Mouse (Mus musculus) myocyte (in vitro differentiated cells): ENCODE measurements around the gene Rgl1. TPM values are rescaled to one million over a fixed set of nuclear protein-coding genes. Genes with fewer than 3 reads are reported as not detected.

Source experiments
- H3K27me3 ChIP-seq: one replicate; pipeline ENCODE4 v1.6.1; 2011; ENCODE audit not compliant: control insufficient read depth, insufficient read depth, insufficient read length
- H3K36me3 ChIP-seq: one replicate; pipeline ENCODE4 v1.6.1; 2011; ENCODE audit not compliant: control insufficient read depth, insufficient read depth
- H3K4me2 ChIP-seq: one replicate; pipeline ENCODE4 v1.6.1; 2011; ENCODE audit warnings: low read depth, control low read depth
- H3K4me3 ChIP-seq: one replicate; pipeline ENCODE4 v1.5.1; 2011; ENCODE audit warnings: mild to moderate bottlenecking, control low read depth, moderate library complexity
- H3K79me2 ChIP-seq: one replicate; pipeline ENCODE4 v1.6.1; 2011; ENCODE audit not compliant: control insufficient read depth, insufficient read depth
- H3ac ChIP-seq: one replicate; pipeline ENCODE4 v1.6.1; 2011; ENCODE audit not compliant: control insufficient read depth, insufficient read length
- CEBPB ChIP-seq: IDR thresholded peaks from 2 replicates; pipeline ENCODE4 v1.6.1; 2011; ENCODE audit warnings: mild to moderate bottlenecking, moderate library complexity; ENCODE audit not compliant: poor library complexity, insufficient read depth, severe bottlenecking
- E2F4 ChIP-seq: IDR thresholded peaks from one replicate; pipeline ENCODE4 v1.6.1; 2011; ENCODE audit warnings: mild to moderate bottlenecking, control low read depth, moderate library complexity; ENCODE audit not compliant: insufficient read depth
- MAX ChIP-seq: IDR thresholded peaks from one replicate; pipeline ENCODE4 v1.6.1; 2011; ENCODE audit warnings: low read depth, mild to moderate bottlenecking, control low read depth
- MYOD1 ChIP-seq, 3 experiments: IDR thresholded peaks; one replicate each; pipeline ENCODE4 v1.6.1; 2011; ENCODE audit warnings: control low read depth in 2 of 3, low read depth in 2 of 3, mild to moderate bottlenecking in 2 of 3, moderate library complexity in 1 of 3; ENCODE audit not compliant: insufficient read length in 2 of 3, control insufficient read depth in 1 of 3
- MYOG ChIP-seq, 3 experiments: IDR thresholded peaks; one replicate each; pipeline ENCODE4 v1.6.1; 2011; ENCODE audit warnings: control low read depth in 2 of 3, low read depth in 2 of 3, mild to moderate bottlenecking in 2 of 3; ENCODE audit not compliant: insufficient read length in 2 of 3, control insufficient read depth in 1 of 3, insufficient read depth in 1 of 3
- POLR2A ChIP-seq: IDR thresholded peaks from one replicate; pipeline ENCODE4 v1.6.1; 2011; ENCODE audit warnings: low read depth, mild to moderate bottlenecking, control low read depth, moderate library complexity; ENCODE audit not compliant: insufficient read length
- POLR2AphosphoS2 ChIP-seq: IDR thresholded peaks from one replicate; pipeline ENCODE4 v1.6.1; 2011; ENCODE audit warnings: low read depth, control low read depth; ENCODE audit not compliant: insufficient read length
- REST ChIP-seq: IDR thresholded peaks from one replicate; pipeline ENCODE4 v1.6.1; 2011; ENCODE audit warnings: mild to moderate bottlenecking, control low read depth, moderate library complexity; ENCODE audit not compliant: insufficient read depth, insufficient read length
- SRF ChIP-seq: IDR thresholded peaks from one replicate; pipeline ENCODE4 v1.6.1; 2011; ENCODE audit warnings: low read depth; ENCODE audit not compliant: control insufficient read depth, insufficient read length
- TCF12 ChIP-seq: IDR thresholded peaks from one replicate; pipeline ENCODE4 v1.6.1; 2011; ENCODE audit warnings: mild to moderate bottlenecking, control low read depth; ENCODE audit not compliant: poor library complexity, insufficient read depth, severe bottlenecking
- TCF3 ChIP-seq: IDR thresholded peaks from one replicate; pipeline ENCODE4 v1.6.1; 2011; ENCODE audit warnings: low read depth, control low read depth; ENCODE audit not compliant: insufficient read length
- USF1 ChIP-seq: IDR thresholded peaks from one replicate; pipeline ENCODE4 v1.6.1; 2011; ENCODE audit warnings: low read depth, mild to moderate bottlenecking, control low read depth, moderate library complexity
- polyA plus RNA-seq: library from polyadenylated mRNA; unstranded; fragments of >200 nt; fragmentation: generic; extraction: Trizol; gene quantifications from one replicate; pipeline ENCODE4 v1.2.1, GENCODE M21; 2012; ENCODE audit warnings: missing spikeins

Rgl1 gene
- polyA plus RNA-seq, 1 experiment: 4.3 TPM

DNA sequence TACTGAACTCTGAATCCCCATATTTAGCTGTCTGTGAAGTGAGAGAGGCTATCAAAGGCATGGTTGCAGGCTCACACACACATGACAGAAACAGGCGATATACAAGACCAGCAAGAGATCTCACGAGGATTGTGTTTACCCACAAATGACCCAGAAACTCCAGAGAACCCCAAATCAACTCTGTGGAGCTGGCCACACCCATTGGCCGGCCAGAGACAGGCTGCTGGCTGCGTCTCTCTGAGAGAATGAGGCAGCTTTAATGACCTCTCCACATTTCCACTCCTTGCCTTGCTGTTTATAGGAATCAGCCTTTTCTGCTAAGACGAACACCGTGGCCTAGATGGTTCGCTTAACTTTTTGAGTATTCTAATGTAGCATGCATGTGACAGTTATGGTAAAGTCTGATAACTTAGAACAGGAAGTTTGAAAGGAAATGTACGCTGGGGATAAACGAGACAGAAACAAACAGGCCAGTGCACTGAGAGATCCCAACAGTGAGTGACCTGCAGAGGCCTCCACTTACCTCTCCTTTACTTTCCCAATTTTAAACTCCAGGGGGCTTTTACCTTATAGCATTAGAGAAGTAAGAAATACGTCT lies 148.3 kb downstream of the Rgl1 start:
- no peak for TF ChIP-seq E2F4
- TF ChIP-seq POLR2A: no peak
- no peak for TF ChIP-seq SRF
- TF ChIP-seq MYOG (IDR thresholded peaks at IDR 0.05; ENCODE audit: control insufficient read depth in 1 of 3, insufficient read depth in 1 of 3, insufficient read length in 2 of 3, low read depth in 2 of 3): no peak
- TF ChIP-seq TCF3: no peak
- no peak for TF ChIP-seq USF1
- TF ChIP-seq CEBPB: no peak
- no peak for TF ChIP-seq TCF12
- no peak for TF ChIP-seq POLR2AphosphoS2
- no peak for TF ChIP-seq MAX
- no peak for TF ChIP-seq MYOD1 (IDR thresholded peaks at IDR 0.05; ENCODE audit: control insufficient read depth in 1 of 3, insufficient read length in 2 of 3, low read depth in 2 of 3)
- no peak for TF ChIP-seq REST
- no peak overlapping the region for H3ac ChIP-seq
- no peak overlapping the region for H3K4me2 ChIP-seq
- no peaks in the 10 kb centered on the region for H3K79me2 ChIP-seq
- no peaks in the 10 kb centered on the region for H3K36me3 ChIP-seq
- H3K27me3 ChIP-seq: no peaks in the 10 kb centered on the region
- H3K4me3 ChIP-seq: no peak overlapping the region

DNA sequence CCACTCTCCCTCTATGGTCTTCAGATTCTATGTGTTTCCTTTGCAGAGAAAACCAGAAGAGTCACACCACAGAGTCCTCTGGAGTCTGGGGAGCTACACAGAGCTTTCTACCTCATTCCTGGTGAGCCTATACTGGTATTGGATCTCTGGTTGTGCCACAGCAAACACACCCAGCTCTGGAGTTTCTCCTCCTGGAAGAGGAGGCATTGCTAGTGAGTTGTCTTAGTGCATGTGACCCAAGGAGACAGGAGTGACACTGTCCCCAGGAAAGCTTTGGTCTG lies 149.4 kb downstream of the Rgl1 start:
- Histone ChIP-seq H3ac (no peak overlapping the region), H3K79me2 (no peaks in the 10 kb centered on the region), H3K4me2 (no peak overlapping the region), H3K36me3 (no peaks in the 10 kb centered on the region), H3K27me3 (no peaks in the 10 kb centered on the region), H3K4me3 (no peak overlapping the region)
- no peak for TF ChIP-seq USF1
- no peak for TF ChIP-seq POLR2A
- no peak for TF ChIP-seq POLR2AphosphoS2
- no peak for TF ChIP-seq MAX
- TF ChIP-seq TCF3: no peak
- TF ChIP-seq CEBPB: no peak

DNA sequence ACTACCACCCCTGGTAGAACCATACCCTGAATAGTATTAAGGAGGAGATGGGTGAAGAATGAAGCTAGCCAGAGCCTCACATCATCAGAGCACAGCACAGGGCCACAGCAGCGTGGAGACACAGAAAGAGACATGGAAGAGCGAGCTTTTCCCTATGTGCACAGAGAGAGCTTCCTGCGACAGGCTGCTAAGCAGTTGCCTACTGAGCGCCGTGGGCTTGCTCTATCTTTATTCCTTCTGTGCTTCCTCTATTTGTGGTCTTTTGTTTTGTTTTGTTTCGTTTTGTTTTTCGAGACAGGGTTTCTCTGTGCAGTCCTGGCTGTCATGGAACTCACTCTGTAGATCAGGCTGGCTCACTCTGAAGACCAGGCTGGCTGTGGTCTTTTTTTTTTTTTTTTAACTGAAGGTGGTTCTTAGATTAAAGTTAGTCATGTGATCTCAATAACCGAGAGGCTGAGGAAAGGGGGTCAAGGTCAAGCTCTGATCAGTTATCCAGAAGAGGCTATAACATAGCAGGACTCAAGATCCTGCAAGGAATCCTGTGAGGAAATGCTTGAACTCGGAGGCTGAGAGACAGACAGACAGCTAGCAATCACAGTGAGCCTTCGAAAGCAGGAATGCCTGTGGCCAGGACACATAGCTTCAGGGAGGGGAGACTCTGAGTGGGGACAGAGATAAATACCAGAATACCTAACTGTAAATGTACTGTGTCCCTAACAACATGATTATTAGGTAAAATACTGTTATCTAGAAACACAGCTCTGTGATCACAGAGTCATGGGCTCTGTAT lies 150.0 kb downstream of the Rgl1 start:
- no peaks in the 10 kb centered on the region for H3K27me3 ChIP-seq
- H3ac ChIP-seq: no peak overlapping the region
- H3K4me2 ChIP-seq: no peak overlapping the region
- TF ChIP-seq USF1: no peak
- no peak for TF ChIP-seq MYOG (IDR thresholded peaks at IDR 0.05; ENCODE audit: control insufficient read depth in 1 of 3, insufficient read depth in 1 of 3, insufficient read length in 2 of 3, low read depth in 2 of 3)
- no peak for TF ChIP-seq E2F4
- no peak for TF ChIP-seq TCF12
- no peak for TF ChIP-seq CEBPB
- no peak for TF ChIP-seq SRF
- no peak for TF ChIP-seq MAX
- no peak for TF ChIP-seq MYOD1 (IDR thresholded peaks at IDR 0.05; ENCODE audit: control insufficient read depth in 1 of 3, insufficient read length in 2 of 3, low read depth in 2 of 3)
- TF ChIP-seq POLR2AphosphoS2: no peak
- no peak for TF ChIP-seq REST
- no peak for TF ChIP-seq POLR2A
- TF ChIP-seq TCF3: no peak
- H3K36me3 ChIP-seq: no peaks in the 10 kb centered on the region
- no peak overlapping the region for H3K4me3 ChIP-seq
- H3K79me2 ChIP-seq: no peaks in the 10 kb centered on the region

DNA sequence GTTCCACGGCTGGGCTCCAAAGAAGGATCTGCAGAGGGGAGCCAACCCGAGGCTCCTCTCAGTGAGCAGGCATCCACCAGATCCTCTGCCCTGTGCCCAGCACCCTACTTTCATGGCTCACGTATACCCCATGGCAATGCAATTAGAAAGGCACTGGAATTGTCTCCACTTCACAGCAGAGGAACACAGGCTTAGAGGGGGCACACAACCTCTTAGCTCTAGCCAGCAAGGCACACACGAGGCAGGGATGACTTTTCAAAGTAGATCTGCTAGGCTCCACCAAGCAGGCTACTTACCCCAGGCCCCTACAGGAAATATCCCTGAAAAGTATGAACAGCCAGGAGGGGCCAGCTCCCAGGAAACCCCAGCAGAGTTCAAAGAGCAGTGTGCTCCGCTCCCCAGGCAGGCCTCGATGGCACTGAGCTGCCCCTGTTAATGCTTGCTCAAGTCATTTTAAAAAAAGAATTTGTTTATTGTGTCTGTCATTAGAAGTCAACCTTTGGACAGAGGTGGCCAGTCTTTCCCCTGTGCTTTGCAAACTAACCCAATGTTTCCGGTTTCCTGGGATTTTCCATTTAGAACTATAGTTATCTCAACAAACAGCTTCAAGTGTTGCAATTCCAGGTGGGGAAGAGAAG lies 151.3 kb downstream of the Rgl1 start:
- H3ac ChIP-seq: no peak overlapping the region
- no peak overlapping the region for H3K4me3 ChIP-seq
- TF ChIP-seq MYOG (IDR thresholded peaks at IDR 0.05; ENCODE audit: control insufficient read depth in 1 of 3, insufficient read depth in 1 of 3, insufficient read length in 2 of 3, low read depth in 2 of 3) (no peak), POLR2AphosphoS2 (no peak), MAX (no peak), USF1 (no peak), MYOD1 (IDR thresholded peaks at IDR 0.05; ENCODE audit: control insufficient read depth in 1 of 3, insufficient read length in 2 of 3, low read depth in 2 of 3) (no peak), E2F4 (no peak), TCF12 (no peak), REST (no peak), CEBPB (no peak), TCF3 (no peak), POLR2A (no peak)
- no peaks in the 10 kb centered on the region for H3K79me2 ChIP-seq
- no peaks in the 10 kb centered on the region for H3K27me3 ChIP-seq
- no peaks in the 10 kb centered on the region for H3K36me3 ChIP-seq
- no peak overlapping the region for H3K4me2 ChIP-seq
